ENCODE assay signal across 8 mouse cellular contexts in genomic region chr5:144100948-144101347, GRCm38 (mm10). TPM values are rescaled to one million over a fixed set of nuclear protein-coding genes. Genes with fewer than 3 reads are reported as not detected.
DNase-seq lines count a peak whose midpoint lies in the region; ATAC-seq and TF ChIP-seq lines count a peak whose summit lies in the region.

No protein-coding gene starts in this region.

- peaks cover 54% of the 10 kb centered on the region for H3K79me2 ChIP-seq in C2C12 (ENCODE audit: control insufficient read depth, insufficient read depth)

- peak overlapping the region; percentile 91 for H3K9ac ChIP-seq in heart, embryonic 11.5 days (ENCODE audit: low read depth, low read length)
- peak overlapping the region; percentile 97 for H3K9ac ChIP-seq in forebrain, embryonic 13.5 days
- H3K9ac ChIP-seq in liver, embryonic 15.5 days: peak overlapping the region; percentile 96

- ATAC-seq in heart, embryonic 11.5 days (replicated peaks; ENCODE audit: insufficient number of reproducible peaks, low FRiP score, low TSS enrichment): no peak
- ATAC-seq in forebrain, embryonic 13.5 days: no peak
- no peak for ATAC-seq in liver, embryonic 15.5 days (ENCODE audit: insufficient read depth)

- H3K9me3 ChIP-seq in heart, embryonic 11.5 days (replicated peaks; ENCODE audit: control insufficient read depth, low read length): no peaks in the 10 kb centered on the region
- H3K9me3 ChIP-seq in forebrain, embryonic 13.5 days (replicated peaks): no peaks in the 10 kb centered on the region
- H3K9me3 ChIP-seq in liver, embryonic 15.5 days (replicated peaks): no peaks in the 10 kb centered on the region

- peak overlapping the region; percentile 70 for H3K4me2 ChIP-seq in heart, embryonic 11.5 days
- H3K4me2 ChIP-seq in forebrain, embryonic 13.5 days: peak overlapping the region; percentile 70
- peak overlapping the region; percentile 89 for H3K4me2 ChIP-seq in liver, embryonic 15.5 days

- TF ChIP-seq CTCF in C2C12 (IDR thresholded peaks at IDR 0.05; ENCODE audit: control insufficient read depth, insufficient read depth, insufficient read length): no peak

- 0 out of 2 replicates have a peak, but pooled peaks cover 3% of the 10 kb centered on the region for H3K27me3 ChIP-seq in heart, embryonic 11.5 days (ENCODE audit: control insufficient read depth, insufficient read depth, low read length)
- H3K27me3 ChIP-seq in C2C12 (ENCODE audit: control insufficient read depth, insufficient read depth, insufficient read length): peaks cover 19% of the 10 kb centered on the region
- peaks cover 11% of the 10 kb centered on the region; the same call in 1 of the 2 replicates for H3K27me3 ChIP-seq in forebrain, embryonic 13.5 days
- H3K27me3 ChIP-seq in liver, embryonic 15.5 days: peaks cover 36% of the 10 kb centered on the region

- no peaks in the 10 kb centered on the region for H3K36me3 ChIP-seq in heart, embryonic 11.5 days (ENCODE audit: control insufficient read depth, insufficient read depth, low read length)
- H3K36me3 ChIP-seq in C2C12 (ENCODE audit: control insufficient read depth, insufficient read depth): no peaks in the 10 kb centered on the region
- H3K36me3 ChIP-seq in forebrain, embryonic 13.5 days (ENCODE audit: poor library complexity, severe bottlenecking): no peaks in the 10 kb centered on the region
- H3K36me3 ChIP-seq in liver, embryonic 15.5 days (replicated peaks): no peaks in the 10 kb centered on the region

- DNase-seq in heart, postnatal 4 days: no peak
- no peak for DNase-seq in cerebellum, postnatal 36 days
- DNase-seq in layer of hippocampus, adult 9-11 months: no peak
- DNase-seq in left cerebral cortex, postnatal 10 days (ENCODE audit: extremely low spot score in 1 of 2, low spot score in 2 of 2): no peak

- H3K79me3 ChIP-seq in C2C12 (ENCODE audit: low read depth): peaks cover 22% of the 10 kb centered on the region

- H3K4me1 ChIP-seq in heart, embryonic 11.5 days (ENCODE audit: control insufficient read depth, insufficient read depth, low read length): peaks cover 20% of the 10 kb centered on the region
- H3K4me1 ChIP-seq in forebrain, embryonic 13.5 days: peaks cover 25% of the 10 kb centered on the region
- H3K4me1 ChIP-seq in liver, embryonic 15.5 days (replicated peaks): peaks cover 57% of the 10 kb centered on the region

- intact Hi-C loops in left cerebral cortex, postnatal 10 days (cut with DNase I): loop anchor here (5.0 to 10.0 kb wide), 2 partner anchors 46 to 56 kb away; no protein-coding TSS in a partner anchor

- no peak overlapping the region for H3K27ac ChIP-seq in heart, embryonic 11.5 days (ENCODE audit: low read depth, low read length)
- H3K27ac ChIP-seq in forebrain, embryonic 13.5 days: no peak overlapping the region
- H3K27ac ChIP-seq in liver, embryonic 15.5 days (replicated peaks): peak overlapping the region; percentile 80

- WGBS in heart, embryonic 11.5 days (ENCODE audit: insufficient replicate concordance): 2% methylated on average over 20 of the region's 20 CpGs
- 3% methylated on average over 12 of the region's 20 CpGs for WGBS in forebrain, embryonic 13.5 days
- 2% methylated on average over 20 of the region's 20 CpGs for WGBS in liver, embryonic 15.5 days (ENCODE audit: insufficient replicate concordance)

- peak overlapping the region; percentile 100 for H3K4me3 ChIP-seq in heart, embryonic 11.5 days (ENCODE audit: low read depth, low read length)
- peak overlapping the region; percentile 64 for H3K4me3 ChIP-seq in C2C12 (ENCODE audit: insufficient read depth, poor library complexity, severe bottlenecking)
- peak overlapping the region; percentile 99 for H3K4me3 ChIP-seq in forebrain, embryonic 13.5 days
- peak overlapping the region; percentile 100 for H3K4me3 ChIP-seq in liver, embryonic 15.5 days (replicated peaks)

- no peak overlapping the region for H3ac ChIP-seq in C2C12 (ENCODE audit: control insufficient read depth, insufficient read length, low read depth)

TF ChIP-seq in C2C12, 6 proteins besides CTCF, POLR2A, EP300 and RAD21:
- TF ChIP-seq CEBPB (IDR thresholded peaks at IDR 0.05; ENCODE audit: low read depth) (no peak), FOSL1 (IDR thresholded peaks at IDR 0.05; ENCODE audit: insufficient read depth, low read length, poor library complexity, severe bottlenecking) (no peak)
TF ChIP-seq in C2C12: peak in this region for 0.

RNA-seq across cellular contexts. Expression of gene Lmtk2, which starts 0.7 kb away (rescaled TPM):
- 5.1 and 5.2 TPM in 2 replicates for polyA plus RNA-seq in heart, embryonic 11.5 days (2014; fragmentation: Nextera tagmentation; extraction: Ambion mirVana)
- 10 to 100 TPM; 19.0 to 20.8 TPM for total RNA-seq in heart, postnatal 4 days (2021)
- 4.9 TPM for polyA plus RNA-seq in C2C12 (2012; fragmentation: generic; extraction: Trizol)
- polyA plus RNA-seq in forebrain, embryonic 13.5 days (2015; fragmentation: Nextera tagmentation; extraction: Ambion mirVana): 6.3 and 6.9 TPM in 2 replicates
- polyA plus RNA-seq in liver, embryonic 15.5 days (2015; fragmentation: Nextera tagmentation; extraction: Ambion mirVana): 2.0 and 2.2 TPM in 2 replicates
- 100 to 1,000 TPM; 120 to 129 TPM for total RNA-seq in left cerebral cortex, postnatal 10 days (2021)
